Mouse (Mus musculus) forebrain, embryonic 14.5 days (tissue): ENCODE measurements at regions not wholly inside any gene's neighbourhood (a gene's known extent, or its start where the extent isn't known, plus 50 kb on each side); places are given as distances from the start of the nearest gene placed in this dataset.

Experiments
- ATAC-seq: fragments of 200-750 bp; cut with Nextera tagmentation; 2 replicates; pipeline ENCODE4 v1.8.0; 2017; ENCODE audit warnings: mild to moderate bottlenecking, moderate library complexity
- DNase-seq: peaks from one replicate; pipeline ENCODE4 v3.0.0-alpha.2; 2015; ENCODE audit warnings: low spot score
- H3K27ac ChIP-seq: fragments of 300-500 bp; sonication (generic); 2 replicates; pipeline ENCODE4 v1.5.1; 2014; ENCODE audit warnings: low read depth, mild to moderate bottlenecking, control low read depth, low read length, moderate library complexity
- H3K27me3 ChIP-seq: fragments of 300-500 bp; sonication (generic); replicated peaks from 2 replicates; pipeline ENCODE4 v1.6.1; 2014; ENCODE audit warnings: low read length, control low read depth, mixed read lengths; ENCODE audit not compliant: control insufficient read depth, insufficient read depth
- H3K36me3 ChIP-seq: fragments of 300-500 bp; sonication (generic); 2 replicates; pipeline ENCODE4 v1.6.1; 2014; ENCODE audit warnings: low read length, control low read depth; ENCODE audit not compliant: control insufficient read depth, insufficient read depth
- H3K4me1 ChIP-seq: fragments of 300-500 bp; sonication (generic); 2 replicates; pipeline ENCODE4 v1.6.1; 2014; ENCODE audit warnings: antibody characterized with exemption, low read length, control low read depth; ENCODE audit not compliant: control insufficient read depth, insufficient read depth
- H3K4me2 ChIP-seq: fragments of 300-500 bp; sonication (generic); 2 replicates; pipeline ENCODE4 v1.6.1; 2014; ENCODE audit warnings: mild to moderate bottlenecking, control low read depth, low read length
- H3K4me3 ChIP-seq: fragments of 300-500 bp; sonication (generic); 2 replicates; pipeline ENCODE4 v1.5.1; 2014; ENCODE audit warnings: low read depth, low read length, control low read depth
- H3K9ac ChIP-seq: fragments of 300-500 bp; sonication (generic); 2 replicates; pipeline ENCODE4 v1.6.1; 2014; ENCODE audit warnings: mild to moderate bottlenecking, low read length, control low read depth, moderate library complexity
- H3K9me3 ChIP-seq: fragments of 300-500 bp; sonication (generic); replicated peaks from 2 replicates; pipeline ENCODE4 v1.6.1; 2016; ENCODE audit warnings: low read length, control low read depth, mixed read lengths; ENCODE audit not compliant: control insufficient read depth
- WGBS: fragments of 180-500 bp; shearing (Covaris S2); extraction: QIAGEN DNeasy Blood & Tissue Kit; methylation state at CpG from one replicate; pipeline ENCODE4 v1.1.7; 2014; 5-methylcytosine and 5-hydroxymethylcytosine counted together

DNA sequence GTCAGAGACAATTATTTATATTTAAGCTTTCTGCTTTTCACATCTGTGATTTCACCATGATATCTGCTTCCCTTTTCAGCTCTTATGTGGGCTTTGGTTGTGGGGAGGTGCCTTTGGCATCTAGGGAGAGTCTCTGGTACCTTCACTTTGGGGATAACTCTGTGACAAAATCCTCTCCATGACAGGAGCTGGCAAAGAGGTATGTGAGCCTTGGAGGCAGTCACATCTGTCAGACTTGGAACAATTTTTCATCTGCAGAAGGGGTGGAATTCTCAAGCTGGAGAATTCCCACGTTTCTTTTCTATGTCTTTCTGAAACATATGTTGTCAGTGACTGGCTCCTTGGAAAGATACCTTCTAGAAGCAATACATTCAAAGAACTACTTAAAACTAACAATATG lies 312.2 kb upstream of the Nrg3 start:
- no peaks in the 10 kb centered on the region for H3K9me3 ChIP-seq
- ATAC-seq (no peak), DNase-seq (no peak)
- H3K27me3 ChIP-seq: no peaks in the 10 kb centered on the region
- H3K9ac ChIP-seq: no peak overlapping the region
- no peak overlapping the region for H3K4me2 ChIP-seq
- 73% methylated on average over 1 of the region's 1 CpGs for WGBS
- H3K4me3 ChIP-seq: no peak overlapping the region
- no peaks in the 10 kb centered on the region for H3K4me1 ChIP-seq
- no peaks in the 10 kb centered on the region for H3K36me3 ChIP-seq
- no peak overlapping the region for H3K27ac ChIP-seq

DNA sequence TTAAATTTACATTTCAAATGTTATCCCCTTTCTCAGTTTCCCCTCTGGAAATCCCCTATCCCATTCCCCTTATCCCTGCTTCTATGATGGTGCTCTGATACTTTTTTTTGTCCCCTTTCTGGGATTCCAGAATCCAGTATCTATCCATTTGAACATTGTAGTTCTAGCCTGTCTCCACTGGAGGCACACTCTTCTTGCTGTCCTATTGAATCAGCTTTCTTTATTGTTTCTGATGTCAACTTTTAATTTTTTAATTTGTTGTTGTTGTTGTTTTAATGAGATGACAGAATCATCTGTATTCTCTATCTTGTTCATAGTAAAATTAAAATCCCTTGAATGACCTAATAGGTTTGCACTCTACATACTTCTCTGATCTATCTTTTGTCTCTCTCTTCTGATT lies 309.0 kb upstream of the Nrg3 start:
- no peak overlapping the region for H3K4me3 ChIP-seq
- DNase-seq (peak; percentile 11), ATAC-seq (no peak)
- H3K27ac ChIP-seq: no peak overlapping the region
- H3K27me3 ChIP-seq: no peaks in the 10 kb centered on the region
- no peaks in the 10 kb centered on the region for H3K9me3 ChIP-seq
- no peaks in the 10 kb centered on the region for H3K36me3 ChIP-seq
- H3K4me1 ChIP-seq: no peaks in the 10 kb centered on the region
- H3K4me2 ChIP-seq: no peak overlapping the region
- H3K9ac ChIP-seq: no peak overlapping the region

DNA sequence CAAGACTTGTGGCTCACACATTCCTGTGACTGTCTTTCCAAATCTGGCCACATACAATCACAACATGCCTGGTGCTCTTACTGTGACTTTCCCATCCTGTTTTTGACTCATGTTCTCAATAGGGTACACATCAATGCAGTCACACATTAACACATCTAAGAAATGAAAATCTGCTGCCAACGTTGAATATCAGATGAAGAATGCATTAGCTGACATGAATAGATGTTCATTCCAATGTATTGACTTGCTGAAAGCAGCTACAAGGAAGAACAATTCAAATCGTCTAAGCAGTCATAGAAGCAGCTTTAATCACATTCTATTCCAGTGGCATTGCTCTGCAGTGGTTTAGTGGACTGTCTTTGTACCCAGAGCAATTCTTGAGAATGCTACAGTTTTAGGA lies 295.2 kb upstream of the Nrg3 start:
- Histone ChIP-seq H3K9ac (no peak overlapping the region), H3K27me3 (no peaks in the 10 kb centered on the region), H3K4me1 (no peaks in the 10 kb centered on the region), H3K9me3 (no peaks in the 10 kb centered on the region), H3K4me3 (no peak overlapping the region), H3K36me3 (no peaks in the 10 kb centered on the region), H3K4me2 (no peak overlapping the region), H3K27ac (no peak overlapping the region)
- ATAC-seq: no peak
- 56% methylated on average over 2 of the region's 2 CpGs for WGBS
- no peak for DNase-seq
